Mouse (Mus musculus) intestine, embryonic 15.5 days (tissue): ENCODE measurements around the gene Vti1b. TPM values are rescaled to one million over a fixed set of nuclear protein-coding genes. Genes with fewer than 3 reads are reported as not detected.

Experiments
- ATAC-seq: fragments of 200-750 bp; cut with Nextera tagmentation; 2 replicates; pipeline ENCODE4 v1.8.0; 2017; ENCODE audit warnings: moderate TSS enrichment, moderate library complexity
- H3K27ac ChIP-seq: fragments of 300-500 bp; sonication (generic); 2 replicates; pipeline ENCODE4 v1.5.1; 2015; ENCODE audit warnings: mild to moderate bottlenecking, inconsistent platforms
- H3K27me3 ChIP-seq: fragments of 300-500 bp; sonication (generic); replicated peaks from 2 replicates; pipeline ENCODE4 v1.6.1; 2015; ENCODE audit warnings: inconsistent platforms
- H3K36me3 ChIP-seq: fragments of 300-500 bp; sonication (generic); 2 replicates; pipeline ENCODE4 v1.6.1; 2015; ENCODE audit warnings: inconsistent platforms
- H3K4me1 ChIP-seq: fragments of 300-500 bp; sonication (generic); replicated peaks from 2 replicates; pipeline ENCODE4 v1.6.1; 2015; ENCODE audit warnings: inconsistent platforms
- H3K4me2 ChIP-seq: fragments of 300-500 bp; sonication (generic); replicated peaks from 2 replicates; pipeline ENCODE4 v1.6.1; 2015; ENCODE audit warnings: mild to moderate bottlenecking, inconsistent platforms
- H3K4me3 ChIP-seq: fragments of 300-500 bp; sonication (generic); replicated peaks from 2 replicates; pipeline ENCODE4 v1.5.1; 2015; ENCODE audit warnings: inconsistent platforms
- H3K9ac ChIP-seq: fragments of 300-500 bp; sonication (generic); 2 replicates; pipeline ENCODE4 v1.6.1; 2015; ENCODE audit warnings: inconsistent platforms
- H3K9me3 ChIP-seq: fragments of 300-500 bp; sonication (generic); 2 replicates; pipeline ENCODE4 v1.6.1; 2016; ENCODE audit warnings: inconsistent platforms
- WGBS: fragments of 180-500 bp; shearing (Covaris S2); methylation state at CpG from one replicate; pipeline ENCODE4 v1.1.7; 2015; 5-methylcytosine and 5-hydroxymethylcytosine counted together
- polyA plus RNA-seq: library from polyadenylated mRNA; unstranded; fragments of >200 nt; fragmentation: Nextera tagmentation; extraction: Ambion mirVana; gene quantifications from 2 replicates; pipeline ENCODE4 v1.2.1, GENCODE M21; 2015

The Vti1b gene
- polyA plus RNA-seq, 1 experiment from 2014 or later, result 111 TPM

DNA sequence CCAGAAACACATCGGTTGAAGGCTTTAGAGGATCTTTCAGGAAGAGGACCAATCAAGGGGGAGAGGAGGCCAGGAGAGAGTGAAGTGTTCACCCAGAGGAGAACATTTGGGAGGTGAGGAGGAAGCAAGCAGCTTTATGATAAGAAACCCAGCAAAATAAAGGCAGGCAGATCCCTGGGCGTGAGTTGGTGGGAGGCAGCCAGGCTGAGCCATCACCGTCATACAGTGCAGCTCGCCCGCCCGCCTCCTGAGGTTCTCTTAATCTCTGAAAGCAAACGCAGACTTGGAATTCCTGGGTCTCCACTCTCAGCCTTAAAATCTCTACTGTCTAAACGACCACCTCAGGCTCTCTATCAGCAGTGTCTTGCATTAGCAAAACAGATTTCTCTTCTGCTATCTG is 37.8 kb downstream of the Vti1b start:
- Histone ChIP-seq H3K27ac (no peak overlapping the region), H3K9me3 (no peaks in the 10 kb centered on the region), H3K4me2 (no peak overlapping the region), H3K36me3 (no peaks in the 10 kb centered on the region), H3K9ac (no peak overlapping the region), H3K4me1 (peaks cover 14% of the 10 kb centered on the region), H3K4me3 (no peak overlapping the region), H3K27me3 (peaks cover 33% of the 10 kb centered on the region)
- no peak for ATAC-seq
- 44% methylated on average over 8 of the region's 8 CpGs for WGBS

DNA sequence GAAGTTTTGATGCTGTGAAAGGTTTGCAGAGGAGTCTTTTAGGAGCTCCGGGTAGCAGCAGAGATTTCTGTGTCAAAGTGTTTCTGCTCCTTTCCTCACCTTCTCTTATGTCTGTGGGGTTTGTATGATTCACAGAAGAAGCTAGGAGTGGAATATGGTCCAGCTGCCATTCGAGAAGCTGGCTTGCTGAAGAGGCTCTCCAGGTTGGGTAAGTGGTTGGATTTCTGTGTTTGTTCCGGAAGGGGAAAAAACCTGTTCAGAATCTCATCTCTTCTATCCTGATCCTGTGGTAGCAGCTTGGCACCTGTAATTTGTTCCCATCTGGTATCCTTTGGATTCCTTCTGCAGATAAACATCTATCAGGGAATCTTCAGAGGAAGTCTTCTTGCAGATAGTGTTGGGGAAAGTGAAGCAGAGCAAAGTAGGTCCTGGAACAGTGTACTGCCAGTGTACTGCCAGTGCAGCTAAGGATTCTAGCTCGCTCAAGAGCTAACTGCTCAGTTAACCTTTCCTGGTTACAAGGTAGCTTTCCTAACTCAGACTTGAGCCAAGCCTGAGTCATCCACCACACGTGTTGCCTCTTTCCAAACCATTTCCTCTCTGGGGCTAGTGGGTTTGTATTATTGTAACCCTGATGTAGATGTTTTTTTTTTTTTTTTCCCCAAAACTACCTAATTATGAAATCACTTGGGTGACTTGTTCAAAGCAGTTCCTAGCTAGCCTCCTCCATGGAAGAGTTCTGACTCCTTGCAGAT is 40.6 kb downstream of the Vti1b start:
- Histone ChIP-seq H3K4me3 (peak overlapping the region; percentile 43; the same call in 1 of the 2 replicates), H3K36me3 (no peaks in the 10 kb centered on the region), H3K27me3 (peaks cover 33% of the 10 kb centered on the region), H3K9me3 (no peaks in the 10 kb centered on the region), H3K9ac (no peak overlapping the region), H3K4me1 (peaks cover 14% of the 10 kb centered on the region), H3K27ac (no peak overlapping the region), H3K4me2 (peak overlapping the region; percentile 94; the same call in 1 of the 2 replicates)
- ATAC-seq, result no peak
- 33% methylated on average over 5 of the region's 5 CpGs for WGBS

DNA sequence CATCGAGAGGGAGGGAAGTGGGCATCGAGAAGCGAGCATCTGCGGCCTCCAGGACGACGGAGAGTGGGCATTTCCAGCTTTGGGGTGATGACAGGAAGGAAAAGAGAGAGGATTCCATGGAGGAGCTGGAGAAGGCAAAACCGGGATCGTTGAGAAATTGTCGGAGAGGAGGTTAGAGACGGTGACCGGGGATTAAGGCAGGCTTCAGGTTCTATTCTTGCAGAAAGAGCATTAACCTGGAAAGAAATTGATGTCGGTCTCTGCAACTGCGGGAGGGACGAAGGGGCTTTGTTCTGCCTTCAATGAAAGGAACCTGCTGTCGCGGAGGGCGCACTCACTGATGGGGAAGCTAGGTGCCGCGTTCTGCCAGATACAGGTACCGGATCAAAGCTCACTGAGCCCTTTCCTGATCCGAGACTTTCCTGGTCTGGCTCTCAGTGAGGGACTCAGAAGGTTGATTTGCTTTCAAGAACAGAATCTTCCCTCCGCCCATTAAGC is 41.2 kb downstream of the Vti1b start:
- H3K9ac ChIP-seq, result peak overlapping the region; percentile 20; the same call in 1 of the 2 replicates

DNA sequence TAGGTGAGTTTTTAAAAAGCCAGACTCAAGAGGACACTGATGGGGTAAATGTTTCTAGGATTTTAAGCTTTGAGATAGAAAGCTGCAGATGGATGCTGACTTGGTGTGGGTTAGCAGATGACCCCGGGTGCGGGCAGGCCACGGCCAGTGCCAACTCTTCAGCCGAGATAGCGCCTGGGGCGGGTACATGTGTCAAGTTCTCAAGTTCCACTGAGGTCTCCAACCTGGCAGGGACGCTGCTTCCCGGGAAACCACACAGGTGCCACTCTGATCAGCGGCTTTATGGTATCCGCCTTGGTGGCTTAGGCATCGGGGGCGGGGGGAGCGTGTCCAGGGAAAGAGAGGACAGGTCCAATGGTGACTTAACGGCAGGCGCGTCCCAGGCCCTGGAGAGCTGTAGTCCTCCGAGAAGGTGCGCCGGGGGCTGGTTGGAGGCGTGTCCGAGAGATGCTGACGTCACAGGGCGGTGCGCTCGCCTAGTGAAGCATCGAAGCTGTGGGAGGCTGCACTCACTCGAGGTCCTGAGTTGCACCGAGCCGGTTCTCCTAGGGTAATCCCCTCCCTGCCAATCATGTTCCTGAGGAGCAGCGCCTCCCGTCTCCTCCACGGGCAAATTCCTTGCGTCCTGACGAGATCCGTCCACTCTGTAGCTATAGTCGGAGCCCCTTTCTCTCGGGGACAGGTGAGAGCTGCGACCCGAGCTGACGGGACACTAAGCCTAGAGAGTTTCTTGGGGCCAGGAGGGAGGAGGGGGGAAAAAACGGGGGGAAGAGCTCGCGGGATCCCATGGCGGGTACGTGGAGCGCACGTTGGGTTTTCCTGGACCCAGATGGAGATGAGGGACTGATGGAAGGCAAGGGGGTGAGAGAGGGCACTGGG is 41.9 kb downstream of the Vti1b start, which contains the start of gene Arg2:
Arg2 (plus strand) TSS at position 479 of the 879 bp plus-strand sequence.
- Histone ChIP-seq H3K4me2 (peak within 1 kb of the TSS; percentile 94), H3K4me3 (peak within 1 kb of the TSS; percentile 43), H3K27me3 (peaks cover 33% of the 10 kb centered on the region), H3K9ac (peak within 1 kb of the TSS; percentile 37), H3K36me3 (no peaks in the 10 kb centered on the region), H3K27ac (no peak within 1 kb of the TSS), H3K4me1 (peaks cover 14% of the 10 kb centered on the region), H3K9me3 (no peaks in the 10 kb centered on the region)
- ATAC-seq, result peak; percentile 98
- WGBS, result under 1% methylated on average over 47 of the region's 47 CpGs

More for the DNA sequence above, 41.2 kb downstream of the Vti1b start:
- H3K27ac ChIP-seq, result no peak overlapping the region
- ATAC-seq, result no peak
- peak overlapping the region; percentile 43 for H3K4me3 ChIP-seq
- no peaks in the 10 kb centered on the region for H3K36me3 ChIP-seq
- H3K9me3 ChIP-seq, result no peaks in the 10 kb centered on the region
- H3K27me3 ChIP-seq, result peaks cover 33% of the 10 kb centered on the region
- WGBS, result under 1% methylated on average over 22 of the region's 22 CpGs
- H3K4me1 ChIP-seq, result peaks cover 14% of the 10 kb centered on the region
- peak overlapping the region; percentile 94 for H3K4me2 ChIP-seq

DNA sequence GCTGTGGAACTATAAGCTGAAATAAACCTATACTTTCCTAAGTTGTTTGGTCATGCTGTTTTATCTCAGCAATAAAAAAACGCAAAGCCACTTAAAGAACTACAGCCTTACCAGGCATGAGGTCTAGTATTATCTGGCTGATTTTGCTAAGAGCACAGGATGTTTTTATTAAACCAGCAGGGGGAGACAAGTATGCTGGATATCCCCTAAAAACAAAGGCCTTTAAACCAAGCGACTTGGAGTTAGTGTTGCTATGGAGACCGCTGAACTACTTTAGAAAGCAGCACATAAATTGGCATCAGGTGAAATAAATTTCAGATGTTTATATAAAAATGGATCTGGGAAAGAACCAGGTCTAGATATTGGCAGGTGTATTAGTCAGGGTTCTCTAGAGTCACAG is 49.6 kb downstream of the Vti1b start:
- H3K27ac ChIP-seq, result no peak overlapping the region
- H3K4me2 ChIP-seq, result no peak overlapping the region
- H3K9me3 ChIP-seq, result no peaks in the 10 kb centered on the region
- no peak overlapping the region for H3K9ac ChIP-seq
- H3K27me3 ChIP-seq, result no peaks in the 10 kb centered on the region
- ATAC-seq, result no peak
- WGBS, result 33% methylated on average over 3 of the region's 3 CpGs
- H3K36me3 ChIP-seq, result no peaks in the 10 kb centered on the region
- H3K4me1 ChIP-seq, result no peaks in the 10 kb centered on the region
- H3K4me3 ChIP-seq, result no peak overlapping the region

GRCm38 (mm10) chr12:79118991-79119390 is 53.5 kb downstream of the Vti1b start:
- H3K4me1 ChIP-seq, result no peaks in the 10 kb centered on the region
- WGBS, result 90% methylated on average over 4 of the region's 4 CpGs
- no peaks in the 10 kb centered on the region for H3K9me3 ChIP-seq
- no peak overlapping the region for H3K27ac ChIP-seq
- no peaks in the 10 kb centered on the region for H3K27me3 ChIP-seq
- ATAC-seq, result no peak
- no peak overlapping the region for H3K9ac ChIP-seq
- H3K36me3 ChIP-seq, result no peaks in the 10 kb centered on the region
- no peak overlapping the region for H3K4me2 ChIP-seq
- H3K4me3 ChIP-seq, result no peak overlapping the region

Other genes with a start within 250 kb of the Vti1b start
- gene Tmem229b, start 165.0 kb downstream of the Vti1b start, polyA plus RNA-seq, result 5.0 and 5.2 TPM in 2 replicates
- gene Plekhh1, start 143.5 kb downstream of the Vti1b start, polyA plus RNA-seq, result 6.8 and 7.3 TPM in 2 replicates
- 25.4 and 26.0 TPM in 2 replicates for gene Pigh, start 83.0 kb downstream of the Vti1b start, polyA plus RNA-seq
- 0.55 and 1.1 TPM in 2 replicates for gene Arg2, start 41.9 kb downstream of the Vti1b start, polyA plus RNA-seq
- 34.7 and 38.9 TPM in 2 replicates for gene Rdh11, start 19.6 kb upstream of the Vti1b start, polyA plus RNA-seq
- 1.3 and 1.4 TPM in 2 replicates for gene Rdh12, start 36.2 kb upstream of the Vti1b start, polyA plus RNA-seq
- gene Zfyve26, start 123.6 kb upstream of the Vti1b start, polyA plus RNA-seq, result 11.6 and 13.7 TPM in 2 replicates
- 7.8 and 8.4 TPM in 2 replicates for gene Rad51b, start 124.6 kb upstream of the Vti1b start, polyA plus RNA-seq